Mouse (Mus musculus) hematopoietic stem cell, adult 5-6 weeks (primary cell): ENCODE results near the gene Cers6. TPM values are rescaled to one million over a fixed set of nuclear protein-coding genes. Genes with fewer than 3 reads are reported as not detected.

Experiments
- ATAC-seq, 2 experiments: fragments of 125-278 bp in 1 of 2; replicated peaks in 1 of 2; 2 replicates each; pipeline ENCODE4 v1.8.0; 2016 to 2017; ENCODE audit warnings: inconsistent platforms in 2 of 2, mild to moderate bottlenecking in 2 of 2, moderate number of reproducible peaks in 2 of 2, low read depth in 1 of 2, moderate TSS enrichment in 1 of 2; ENCODE audit not compliant: low FRiP score in 2 of 2, poor library complexity in 2 of 2, severe bottlenecking in 2 of 2, insufficient read depth in 1 of 2, low TSS enrichment in 1 of 2
- total RNA-seq: library from RNA; stranded (forward); fragments of 172-1452, 232-1000 nt; gene quantifications from 2 replicates; pipeline ENCODE4 v1.2.3, GENCODE M21; 2017

Gene Cers6
- total RNA-seq, 1 experiment from 2014 or later = 8.7 TPM

DNA sequence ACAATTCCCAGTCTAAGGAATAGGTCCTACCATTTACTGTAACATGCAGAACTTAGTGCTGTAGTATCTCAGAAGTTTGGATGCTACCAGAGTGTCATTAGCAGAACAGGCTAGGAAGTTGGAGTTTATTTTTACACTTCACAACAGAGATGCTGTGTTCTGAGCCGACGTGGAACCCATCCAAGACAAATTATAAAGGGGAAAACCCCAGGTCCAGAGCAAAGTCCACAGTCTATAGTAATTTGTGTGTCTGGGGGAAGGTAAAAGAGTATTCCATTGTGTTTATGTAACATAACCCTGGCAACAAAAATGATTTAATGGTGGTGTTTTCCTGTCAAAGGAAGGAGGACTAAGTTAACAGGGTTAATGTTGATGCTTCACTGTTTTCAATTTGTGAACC, 83.7 kb downstream of the Cers6 start:
- no peak for ATAC-seq

DNA sequence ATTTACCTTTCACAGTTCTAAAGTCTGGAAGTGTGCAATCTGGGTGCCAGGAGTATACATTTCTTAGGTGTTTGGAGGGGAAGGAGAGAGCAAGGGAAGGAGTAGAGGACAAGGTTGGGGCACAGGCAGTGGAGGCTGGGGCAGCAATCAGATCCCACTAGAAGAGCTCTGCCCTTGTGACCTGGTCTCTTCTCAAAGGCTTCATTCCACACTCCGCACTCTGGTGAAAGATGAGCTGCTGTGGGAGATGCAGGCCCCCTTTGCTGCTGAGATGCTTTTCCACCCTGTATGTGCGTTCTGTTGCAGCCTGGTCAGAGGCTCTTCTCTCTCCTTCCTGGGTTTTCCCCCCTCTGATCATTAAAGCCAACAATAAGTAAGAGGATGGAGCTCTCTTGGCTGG, 84.7 kb downstream of the Cers6 start:
- no peak for ATAC-seq

DNA sequence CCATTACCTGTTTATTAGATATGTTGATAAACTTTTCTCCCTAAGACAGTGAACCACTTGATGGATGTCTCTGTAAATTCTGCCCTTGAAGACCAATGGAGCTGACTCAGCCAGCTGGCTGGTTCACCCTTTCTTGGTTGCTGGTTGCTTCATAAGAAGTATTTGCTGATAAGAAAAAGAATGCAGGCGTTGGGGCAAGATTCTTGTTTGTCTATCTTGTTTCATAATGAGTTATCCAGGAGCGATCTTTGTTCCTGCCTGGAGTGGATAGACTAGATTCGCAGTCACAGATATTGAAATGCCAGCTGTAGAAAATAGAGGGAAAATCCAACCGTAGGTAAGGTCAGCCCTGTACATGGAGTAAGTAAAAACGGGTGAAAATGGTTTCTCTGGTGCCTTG, 85.6 kb downstream of the Cers6 start:
- no peak for ATAC-seq

- ATAC-seq = no peak
Observed at GRCm38 (mm10) chr2:68949137-68949536, 87.9 kb downstream of the Cers6 start.

DNA sequence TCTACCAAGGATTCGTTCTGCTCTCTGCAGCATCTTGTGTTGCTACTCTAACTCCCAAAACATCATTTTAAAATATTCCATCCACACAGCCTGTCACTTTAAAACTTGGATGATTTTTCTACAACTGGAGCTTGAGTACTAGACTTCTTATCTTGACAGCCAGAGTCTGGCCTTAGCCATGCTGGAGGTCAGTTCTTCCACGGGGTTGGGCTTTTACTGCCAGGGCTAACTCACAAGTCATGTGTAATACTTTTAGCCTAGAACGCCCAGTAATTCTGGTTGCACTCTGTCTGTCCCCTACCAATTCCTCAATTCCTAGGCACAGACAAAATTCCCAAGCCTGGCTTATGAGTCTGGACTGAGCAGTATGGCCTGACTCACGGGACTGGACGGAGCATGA, 88.5 kb downstream of the Cers6 start:
- ATAC-seq = no peak

DNA sequence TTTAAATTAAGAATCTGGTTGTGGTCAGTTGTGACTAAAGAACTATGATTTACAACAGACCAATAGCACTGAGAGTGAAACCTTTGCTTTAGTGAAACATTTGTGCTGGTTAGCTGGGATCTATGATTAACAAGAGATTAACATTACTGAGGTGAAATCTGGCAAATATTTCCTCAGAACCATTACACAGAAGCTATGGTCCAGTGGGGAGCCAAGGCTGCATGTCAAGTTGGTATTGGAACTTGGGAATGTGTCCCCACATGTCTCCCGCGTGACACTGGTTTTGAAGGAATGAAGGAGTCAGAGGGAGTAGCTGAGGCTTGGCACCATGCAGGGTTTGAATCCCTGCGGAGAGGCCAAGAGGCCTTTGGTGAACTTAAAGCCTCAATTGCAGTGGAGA, 90.5 kb downstream of the Cers6 start:
- ATAC-seq = no peak

DNA sequence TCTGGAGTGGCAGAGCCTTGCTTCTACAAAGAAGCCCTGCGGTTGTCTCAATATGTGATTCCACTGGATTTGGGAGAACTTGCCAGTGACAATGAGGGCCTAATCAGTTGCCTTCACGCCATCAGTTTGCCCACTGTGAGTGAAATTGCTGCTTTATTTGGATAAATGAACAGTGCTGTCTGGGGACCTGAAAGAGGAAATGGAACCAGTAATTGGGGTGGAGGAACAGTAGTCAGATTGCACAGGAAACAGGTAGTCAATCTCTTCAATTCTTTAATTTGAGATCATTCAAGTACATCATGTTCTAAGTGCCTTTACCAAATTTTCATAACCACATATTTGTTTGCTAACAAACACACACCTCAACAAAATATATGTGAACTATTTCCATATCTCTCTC, 92.4 kb downstream of the Cers6 start:
- no peak for ATAC-seq

GRCm38 (mm10) chr2:68955496-68955895, 94.3 kb downstream of the Cers6 start:
- no peak for ATAC-seq

GRCm38 (mm10) chr2:68956146-68956545, 94.9 kb downstream of the Cers6 start:
- ATAC-seq = no peak

DNA sequence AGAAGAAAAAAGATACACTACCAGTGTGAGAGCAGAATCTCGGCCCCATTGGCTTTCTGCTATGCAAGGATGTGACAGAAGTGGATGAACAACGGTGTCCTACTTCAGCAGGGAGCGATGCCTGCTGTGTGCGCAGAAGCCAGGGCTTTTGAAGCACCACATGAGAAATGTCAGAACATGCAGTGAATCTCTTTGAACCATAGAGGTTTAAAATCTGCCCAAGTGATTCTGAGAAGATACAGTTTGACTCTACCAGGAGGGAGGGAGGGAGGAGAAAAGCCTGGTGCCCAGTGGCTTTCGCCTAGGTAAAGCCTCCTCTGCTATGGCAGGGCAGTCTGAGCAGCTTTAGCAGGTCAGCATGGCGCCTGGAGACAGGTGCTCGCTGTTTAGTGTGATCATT, 96.6 kb downstream of the Cers6 start:
- ATAC-seq = no peak

DNA sequence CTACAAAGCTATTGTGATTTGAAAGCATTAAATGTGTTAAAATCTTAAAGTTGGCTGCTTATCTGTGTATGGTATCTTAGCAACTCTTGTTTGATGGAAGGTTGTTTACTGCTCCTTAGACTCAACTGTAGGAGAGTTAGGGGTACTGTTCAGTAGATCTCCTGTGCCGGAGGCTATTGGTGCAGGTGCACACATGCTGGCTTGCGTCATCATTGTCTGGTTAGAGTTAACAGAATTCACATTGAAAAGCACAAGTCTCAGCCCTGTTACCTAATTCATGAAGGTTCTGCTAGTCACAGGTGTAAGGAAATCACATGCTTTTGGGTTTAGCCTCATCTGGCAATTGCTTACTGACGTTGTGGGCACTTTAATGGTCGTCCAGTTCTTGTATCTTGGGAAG, 98.3 kb downstream of the Cers6 start:
- ATAC-seq = no peak

DNA sequence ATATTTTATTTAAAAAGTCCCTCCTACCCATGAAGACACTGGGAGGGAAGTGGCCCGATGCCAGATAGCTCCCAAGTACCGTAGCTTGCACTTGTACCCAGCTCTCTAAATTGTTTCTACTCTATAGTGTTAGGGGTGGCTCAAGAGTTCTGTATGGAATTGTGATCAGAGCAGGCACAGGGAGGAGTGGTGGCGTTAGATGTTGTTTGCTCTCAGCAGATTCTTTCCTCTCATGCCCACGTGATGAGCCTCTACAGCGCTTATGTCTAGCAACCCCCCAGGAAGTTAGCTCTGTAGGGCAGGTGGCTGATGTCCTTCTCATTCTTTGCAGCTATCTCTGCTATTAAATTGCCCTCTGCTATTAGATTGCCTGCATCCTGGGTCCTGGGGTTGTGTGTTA, 98.8 kb downstream of the Cers6 start:
- no peak for ATAC-seq

DNA sequence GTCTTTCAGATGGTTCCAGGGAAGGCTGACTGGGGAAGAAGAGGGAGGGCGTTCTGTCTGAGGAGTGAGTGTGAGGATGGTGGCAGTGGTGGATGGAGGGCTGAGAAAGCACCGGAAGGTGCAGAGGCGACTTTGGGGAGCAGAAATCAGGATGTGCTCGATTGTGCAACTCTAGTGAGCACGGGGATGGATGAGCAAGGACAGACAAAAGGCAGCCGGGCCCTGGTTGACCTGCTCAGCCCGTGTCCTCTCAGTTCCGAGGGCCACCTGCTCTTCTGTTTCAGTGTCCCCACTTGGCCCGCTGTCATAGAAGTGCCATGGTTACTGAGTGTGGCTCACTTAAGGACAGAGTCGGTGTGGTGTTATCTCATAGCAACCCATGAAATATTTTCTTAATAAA, 99.4 kb downstream of the Cers6 start:
- ATAC-seq = no peak

- no peak for ATAC-seq
Observed at GRCm38 (mm10) chr2:68966360-68966759, 105.1 kb downstream of the Cers6 start.

GRCm38 (mm10) chr2:68968028-68968427, 106.8 kb downstream of the Cers6 start:
- no peak for ATAC-seq

DNA sequence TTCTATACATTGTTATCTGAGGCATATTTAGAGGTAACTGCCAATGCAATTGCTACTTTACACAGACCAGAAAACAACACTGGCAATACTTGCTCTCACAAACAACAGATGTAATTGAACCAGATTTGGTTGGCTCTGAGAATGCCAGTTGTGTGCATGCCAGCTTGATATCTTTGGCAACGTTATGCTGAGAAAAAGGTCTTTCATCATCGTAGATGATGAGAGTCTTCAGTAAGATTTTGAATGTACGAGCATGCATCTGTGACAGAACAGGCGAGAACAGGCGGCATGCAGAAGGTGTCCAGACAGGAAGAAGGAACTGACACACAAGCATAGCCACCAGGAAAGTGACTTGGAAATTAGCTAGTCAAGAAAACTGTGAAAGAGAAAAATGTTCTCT, 110.6 kb downstream of the Cers6 start:
- ATAC-seq = no peak

GRCm38 (mm10) chr2:68973753-68974152, 112.5 kb downstream of the Cers6 start:
- no peak for ATAC-seq

DNA sequence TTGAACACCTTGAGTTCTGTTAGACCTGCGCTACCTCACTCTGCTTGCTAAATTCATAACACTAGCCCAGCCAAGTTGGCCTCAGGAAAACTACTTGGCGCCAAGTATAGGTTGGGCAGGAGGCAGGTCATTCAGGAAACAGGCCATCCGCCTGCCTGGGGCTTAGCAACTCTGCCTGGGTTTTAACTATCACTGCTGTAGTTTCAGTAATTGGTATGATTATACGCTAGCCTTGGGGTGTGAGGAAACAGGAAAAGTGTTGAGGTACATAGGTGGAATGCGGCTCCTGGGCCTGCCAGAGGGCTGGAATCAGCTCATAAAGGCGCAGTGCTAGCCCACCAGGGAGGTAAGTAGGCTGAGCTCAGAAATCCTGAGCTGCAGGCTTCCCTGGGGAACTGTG, 114.0 kb downstream of the Cers6 start:
- no peak for ATAC-seq

GRCm38 (mm10) chr2:68975780-68976179, 114.5 kb downstream of the Cers6 start:
- ATAC-seq = 0 out of 4 replicates have a peak, but pooled peaks of 1 of the 2 experiments have one; percentile 20

- no peak for ATAC-seq
Observed at GRCm38 (mm10) chr2:68978244-68978643, 117.0 kb downstream of the Cers6 start.
